ENCODE assay signal across 9 mouse cellular contexts in genomic region chr19:4257897-4258252, GRCm38 (mm10). TPM values are rescaled to one million over a fixed set of nuclear protein-coding genes. Genes with fewer than 3 reads are reported as not detected.
DNase-seq lines count a peak whose midpoint lies in the region; ATAC-seq and TF ChIP-seq lines count a peak whose summit lies in the region.
"Had no signal": no experiment of that assay in that cellular context is flagged by ENCODE, and none has a peak within 500 bp of the region (broad histone marks: within the 10 kb centered on the region; RNA-seq: fewer than 3 reads in every experiment).

No protein-coding gene starts in this region.

- H3K9ac ChIP-seq in neural tube, embryonic 11.5 days (ENCODE audit: low read length), result peak overlapping the region; percentile 48
- H3K9ac ChIP-seq in limb, embryonic 14.5 days (ENCODE audit: low read depth, low read length, severe bottlenecking), result peak overlapping the region; percentile 69
- peak overlapping the region; percentile 39; the same call in 1 of the 2 replicates for H3K9ac ChIP-seq in stomach, embryonic 15.5 days

- H3K4me3 ChIP-seq in erythroblast, embryonic 14.5 days (replicated peaks), result peak overlapping the region; percentile 71
- peak overlapping the region; percentile 63 for H3K4me3 ChIP-seq in neural tube, embryonic 11.5 days (ENCODE audit: low read depth, low read length)
- peak overlapping the region; percentile 65 for H3K4me3 ChIP-seq in limb, embryonic 14.5 days (replicated peaks; ENCODE audit: low read length)
- H3K4me3 ChIP-seq in stomach, embryonic 15.5 days (replicated peaks), result peak overlapping the region; percentile 75

- DNase-seq in neural tube, embryonic 11.5 days (ENCODE audit: low spot score), result no peak
- no peak for DNase-seq in neural tube, embryonic 10.5 days (ENCODE audit: extremely low spot score, low spot score)
- no peak for DNase-seq in limb, embryonic 14.5 days (ENCODE audit: low spot score)
- DNase-seq in spleen, adult 12 weeks (ENCODE audit: low spot score), result no peak
- no peak for DNase-seq in layer of hippocampus, postnatal 10 days (ENCODE audit: low spot score in 2 of 2)

- H3K4me2 ChIP-seq in neural tube, embryonic 11.5 days (ENCODE audit: low read depth), result peak overlapping the region; percentile 84
- H3K4me2 ChIP-seq in limb, embryonic 14.5 days (replicated peaks; ENCODE audit: low read depth, low read length, severe bottlenecking), result peak overlapping the region; percentile 93
- H3K4me2 ChIP-seq in stomach, embryonic 15.5 days, result peak overlapping the region; percentile 84

- peaks cover 3% of the 10 kb centered on the region for H3K9me3 ChIP-seq in erythroblast, embryonic 14.5 days (ENCODE audit: control insufficient read depth, low read length)
- H3K9me3 ChIP-seq in neural tube, embryonic 11.5 days (ENCODE audit: control insufficient read depth, low read length), result no peaks in the 10 kb centered on the region
- H3K9me3 ChIP-seq in limb, embryonic 14.5 days (ENCODE audit: control insufficient read depth, low read length), result no peaks in the 10 kb centered on the region
- H3K9me3 ChIP-seq in stomach, embryonic 15.5 days, result no peaks in the 10 kb centered on the region

- no peaks in the 10 kb centered on the region for H3K36me3 ChIP-seq in erythroblast, embryonic 14.5 days (ENCODE audit: control insufficient read depth)
- H3K36me3 ChIP-seq in neural tube, embryonic 11.5 days (ENCODE audit: control insufficient read depth, insufficient read depth, low read length), result no peaks in the 10 kb centered on the region
- no peaks in the 10 kb centered on the region for H3K36me3 ChIP-seq in limb, embryonic 14.5 days (ENCODE audit: control insufficient read depth, insufficient read depth, low read length)
- H3K36me3 ChIP-seq in stomach, embryonic 15.5 days, result no peaks in the 10 kb centered on the region

- TF ChIP-seq POLR2A in limb, embryonic 14.5 days (IDR thresholded peaks at IDR 0.05; ENCODE audit: borderline replicate concordance, extremely low read depth, insufficient read depth, insufficient read length), result no peak

- WGBS in neural tube, embryonic 11.5 days, result 20% methylated on average over 12 of the region's 12 CpGs
- WGBS in limb, embryonic 14.5 days, result 18% methylated on average over 12 of the region's 12 CpGs
- 22% methylated on average over 12 of the region's 12 CpGs for WGBS in stomach, embryonic 15.5 days

- H3K27ac ChIP-seq in neural tube, embryonic 11.5 days (ENCODE audit: low read depth, low read length), result no peak overlapping the region
- no peak overlapping the region for H3K27ac ChIP-seq in limb, embryonic 14.5 days (replicated peaks; ENCODE audit: low read depth, low read length)
- H3K27ac ChIP-seq in stomach, embryonic 15.5 days, result no peak overlapping the region

- peaks cover 18% of the 10 kb centered on the region for H3K4me1 ChIP-seq in erythroblast, embryonic 14.5 days (ENCODE audit: control insufficient read depth)
- H3K4me1 ChIP-seq in neural tube, embryonic 11.5 days (ENCODE audit: control insufficient read depth, insufficient read depth, low read length), result no peaks in the 10 kb centered on the region
- H3K4me1 ChIP-seq in limb, embryonic 14.5 days (ENCODE audit: control insufficient read depth, insufficient read depth, low read length), result peaks cover 5% of the 10 kb centered on the region; the same call in 1 of the 2 replicates
- peaks cover 15% of the 10 kb centered on the region; the same call in 1 of the 2 replicates for H3K4me1 ChIP-seq in stomach, embryonic 15.5 days

- no peak; the same call in 1 of the 2 replicates for ATAC-seq in erythroblast, adult 5-6 weeks (replicated peaks; ENCODE audit: low FRiP score, poor library complexity, severe bottlenecking)
- ATAC-seq in neural tube, embryonic 11.5 days (ENCODE audit: insufficient read depth, low FRiP score, low TSS enrichment), result peak; percentile 42; the same call in 1 of the 2 replicates
- ATAC-seq in limb, embryonic 14.5 days (ENCODE audit: low FRiP score, low read depth), result no peak; the same call in 1 of the 2 replicates
- no peak; the same call in 1 of the 2 replicates for ATAC-seq in stomach, embryonic 15.5 days (ENCODE audit: insufficient read depth, low FRiP score, low read depth)

- peaks cover 4% of the 10 kb centered on the region; the same call in 1 of the 2 replicates for H3K27me3 ChIP-seq in erythroblast, embryonic 14.5 days (ENCODE audit: control insufficient read depth)
- no peaks in the 10 kb centered on the region for H3K27me3 ChIP-seq in neural tube, embryonic 11.5 days (ENCODE audit: control insufficient read depth, insufficient read depth, low read length)
- no peaks in the 10 kb centered on the region for H3K27me3 ChIP-seq in limb, embryonic 14.5 days (ENCODE audit: control insufficient read depth, insufficient read depth, low read length)
- H3K27me3 ChIP-seq in stomach, embryonic 15.5 days (replicated peaks), result no peaks in the 10 kb centered on the region

RNA-seq across cellular contexts. Expression of gene Ssh3, which starts 11.1 kb away (rescaled TPM):
- 0.19 and 0.24 TPM in 2 replicates for polyA plus RNA-seq in erythroblast, embryonic 14.5 days (2012)
- 0.42 and 3.8 TPM in 2 replicates for total RNA-seq in erythroblast, adult 5-6 weeks (2015; ENCODE audit: low replicate concordance)
- total RNA-seq in erythroblast, adult 5-6 weeks (2017; ENCODE audit: low replicate concordance), result 3.0 and 3.2 TPM in 2 replicates
- 2.3 and 3.6 TPM in 2 replicates for polyA plus RNA-seq in neural tube, embryonic 11.5 days (2014; fragmentation: Nextera tagmentation; extraction: Ambion mirVana)
- polyA plus RNA-seq in limb, embryonic 14.5 days (2012; rRNA removed), result 57.5 and 65.5 TPM in 2 replicates
- 21.2 and 22.3 TPM in 2 replicates for polyA plus RNA-seq in limb, embryonic 14.5 days (2014; fragmentation: Nextera tagmentation; extraction: Ambion mirVana)
- polyA plus RNA-seq in stomach, embryonic 15.5 days (2015; fragmentation: Nextera tagmentation; extraction: Ambion mirVana), result 27.6 and 32.6 TPM in 2 replicates
- total RNA-seq in layer of hippocampus, postnatal 10 days (2021), result 10 to 100 TPM; 49.0 to 66.1 TPM

RNA-seq across cellular contexts. Expression of gene Ankrd13d, which starts 25.1 kb away (rescaled TPM):
- 0.22 and 0.38 TPM in 2 replicates for polyA plus RNA-seq in erythroblast, embryonic 14.5 days (2012)
- 0.63 TPM in 1 of 2 replicates, not detected in the other for total RNA-seq in erythroblast, adult 5-6 weeks (2015; ENCODE audit: low replicate concordance)
- 0.84 TPM in 1 of 2 replicates, not detected in the other for total RNA-seq in erythroblast, adult 5-6 weeks (2017; ENCODE audit: low replicate concordance)
- polyA plus RNA-seq in neural tube, embryonic 11.5 days (2014; fragmentation: Nextera tagmentation; extraction: Ambion mirVana), result 11.6 and 14.1 TPM in 2 replicates
- polyA plus RNA-seq in limb, embryonic 14.5 days (2012; rRNA removed), result 25.2 and 33.2 TPM in 2 replicates
- polyA plus RNA-seq in limb, embryonic 14.5 days (2014; fragmentation: Nextera tagmentation; extraction: Ambion mirVana), result 10.2 and 11.5 TPM in 2 replicates
- 9.5 TPM in 2 replicates for polyA plus RNA-seq in stomach, embryonic 15.5 days (2015; fragmentation: Nextera tagmentation; extraction: Ambion mirVana)
- 10 to 100 TPM; 76.3 to 89.4 TPM for total RNA-seq in layer of hippocampus, postnatal 10 days (2021)

RNA-seq across cellular contexts. Expression of gene Pold4, which starts 26.2 kb away (rescaled TPM):
- 0.49 and 0.74 TPM in 2 replicates for polyA plus RNA-seq in erythroblast, embryonic 14.5 days (2012)
- total RNA-seq in erythroblast, adult 5-6 weeks (2015; ENCODE audit: low replicate concordance), result 23.6 and 25.4 TPM in 2 replicates
- total RNA-seq in erythroblast, adult 5-6 weeks (2017; ENCODE audit: low replicate concordance), result 8.8 and 30.3 TPM in 2 replicates
- 14.7 and 15.2 TPM in 2 replicates for polyA plus RNA-seq in neural tube, embryonic 11.5 days (2014; fragmentation: Nextera tagmentation; extraction: Ambion mirVana)
- polyA plus RNA-seq in limb, embryonic 14.5 days (2012; rRNA removed), result 48.0 and 50.7 TPM in 2 replicates
- polyA plus RNA-seq in limb, embryonic 14.5 days (2014; fragmentation: Nextera tagmentation; extraction: Ambion mirVana), result 26.5 and 28.4 TPM in 2 replicates
- 26.7 and 36.4 TPM in 2 replicates for polyA plus RNA-seq in stomach, embryonic 15.5 days (2015; fragmentation: Nextera tagmentation; extraction: Ambion mirVana)
- total RNA-seq in layer of hippocampus, postnatal 10 days (2021), result 10 to 100 TPM; 14.4 to 15.8 TPM

RNA-seq across cellular contexts. Expression of gene AC109138.7, which starts 43.7 kb away (rescaled TPM):
- polyA plus RNA-seq in erythroblast, embryonic 14.5 days (2012), result 0.22 TPM in 1 of 2 replicates, not detected in the other
- total RNA-seq in erythroblast, adult 5-6 weeks (2015; ENCODE audit: low replicate concordance), result not detected in 2 replicates
- not detected in 2 replicates for total RNA-seq in erythroblast, adult 5-6 weeks (2017; ENCODE audit: low replicate concordance)
- polyA plus RNA-seq in neural tube, embryonic 11.5 days (2014; fragmentation: Nextera tagmentation; extraction: Ambion mirVana), result not detected in 2 replicates
- polyA plus RNA-seq in limb, embryonic 14.5 days (2012; rRNA removed), result 0.83 and 1.0 TPM in 2 replicates
- polyA plus RNA-seq in limb, embryonic 14.5 days (2014; fragmentation: Nextera tagmentation; extraction: Ambion mirVana), result not detected in 2 replicates
- polyA plus RNA-seq in stomach, embryonic 15.5 days (2015; fragmentation: Nextera tagmentation; extraction: Ambion mirVana), result not detected in 2 replicates
- total RNA-seq in layer of hippocampus, postnatal 10 days (2021), result not detected
- total RNA-seq: left cerebral cortex, postnatal 36 days had no signal

RNA-seq across cellular contexts. Expression of gene Clcf1, which starts 43.8 kb away (rescaled TPM):
- not detected in 2 replicates for polyA plus RNA-seq in erythroblast, embryonic 14.5 days (2012)
- 0.38 TPM in 1 of 2 replicates, not detected in the other for total RNA-seq in erythroblast, adult 5-6 weeks (2015; ENCODE audit: low replicate concordance)
- not detected in 2 replicates for total RNA-seq in erythroblast, adult 5-6 weeks (2017; ENCODE audit: low replicate concordance)
- 0.81 and 1.7 TPM in 2 replicates for polyA plus RNA-seq in neural tube, embryonic 11.5 days (2014; fragmentation: Nextera tagmentation; extraction: Ambion mirVana)
- 42.8 and 61.2 TPM in 2 replicates for polyA plus RNA-seq in limb, embryonic 14.5 days (2012; rRNA removed)
- 7.7 and 8.7 TPM in 2 replicates for polyA plus RNA-seq in limb, embryonic 14.5 days (2014; fragmentation: Nextera tagmentation; extraction: Ambion mirVana)
- polyA plus RNA-seq in stomach, embryonic 15.5 days (2015; fragmentation: Nextera tagmentation; extraction: Ambion mirVana), result 5.4 and 6.2 TPM in 2 replicates
- total RNA-seq in layer of hippocampus, postnatal 10 days (2021), result under 1 TPM; 0.36 to 0.75 TPM
